ENCODE assay signal across 18 mouse cellular contexts in the genomic region with DNA sequence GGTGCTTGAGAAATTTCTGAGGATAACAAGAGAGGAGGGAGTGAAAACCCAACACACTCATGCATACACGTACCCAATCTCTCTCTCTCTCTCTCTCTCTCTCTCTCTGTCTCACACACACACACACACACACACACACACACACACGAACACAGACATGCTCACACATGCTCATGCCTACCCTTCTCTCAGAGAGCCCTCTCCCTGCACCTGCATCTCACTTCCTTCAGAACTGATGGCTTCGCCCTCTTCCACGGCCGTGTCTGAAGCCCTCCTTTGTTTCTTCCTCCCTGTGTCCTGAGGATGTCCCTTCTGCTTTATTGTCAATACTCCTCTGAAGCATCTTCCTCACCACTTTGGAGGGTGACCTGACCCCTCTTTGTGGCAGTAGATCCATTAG. TPM values are rescaled to one million over a fixed set of nuclear protein-coding genes. Genes with fewer than 3 reads are reported as not detected.
DNase-seq lines count a peak whose midpoint lies in the region; ATAC-seq and TF ChIP-seq lines count a peak whose summit lies in the region.
"Had no signal": no experiment of that assay in that cellular context is flagged by ENCODE, and none has a peak within 500 bp of the region (broad histone marks: within the 10 kb centered on the region; RNA-seq: fewer than 3 reads in every experiment).

No protein-coding gene starts in this region.

- H3K36me3 ChIP-seq in embryonic facial prominence, embryonic 12.5 days, result no peaks in the 10 kb centered on the region
- no peaks in the 10 kb centered on the region for H3K36me3 ChIP-seq in forebrain, embryonic 14.5 days (ENCODE audit: control insufficient read depth, insufficient read depth, low read length)
- no peaks in the 10 kb centered on the region for H3K36me3 ChIP-seq in hindbrain, postnatal 0 days (ENCODE audit: insufficient read depth, low read length)
- H3K36me3 ChIP-seq in midbrain, postnatal 0 days (ENCODE audit: insufficient read depth, low read length), result no peaks in the 10 kb centered on the region
- no peaks in the 10 kb centered on the region for H3K36me3 ChIP-seq in intestine, postnatal 0 days (ENCODE audit: control insufficient read depth, insufficient read depth)

- H3K9me3 ChIP-seq in embryonic facial prominence, embryonic 12.5 days, result no peaks in the 10 kb centered on the region
- no peaks in the 10 kb centered on the region for H3K9me3 ChIP-seq in forebrain, embryonic 14.5 days (replicated peaks; ENCODE audit: control insufficient read depth, low read length)
- H3K9me3 ChIP-seq in hindbrain, postnatal 0 days (ENCODE audit: low read length), result no peaks in the 10 kb centered on the region
- H3K9me3 ChIP-seq in midbrain, postnatal 0 days (ENCODE audit: low read length), result no peaks in the 10 kb centered on the region
- H3K9me3 ChIP-seq in intestine, postnatal 0 days (ENCODE audit: control insufficient read depth), result no peaks in the 10 kb centered on the region
- H3K9me3 ChIP-seq: megakaryocyte, embryonic 14.5 days had no signal

- no peak overlapping the region for H3K4me3 ChIP-seq in embryonic facial prominence, embryonic 12.5 days
- H3K4me3 ChIP-seq in forebrain, embryonic 14.5 days (ENCODE audit: low read depth, low read length), result no peak overlapping the region
- H3K4me3 ChIP-seq in hindbrain, postnatal 0 days (ENCODE audit: low read length), result no peak overlapping the region
- no peak overlapping the region for H3K4me3 ChIP-seq in midbrain, postnatal 0 days (ENCODE audit: low read depth, low read length)
- no peak overlapping the region for H3K4me3 ChIP-seq in intestine, postnatal 0 days (ENCODE audit: low read depth, low read length)
- H3K4me3 ChIP-seq: megakaryocyte, embryonic 14.5 days had no signal

- no peak for ATAC-seq in embryonic facial prominence, embryonic 12.5 days (ENCODE audit: insufficient number of reproducible peaks, insufficient read depth, low FRiP score, low TSS enrichment)
- ATAC-seq in forebrain, embryonic 14.5 days, result peak; percentile 24
- peak; percentile 28; the same call in 1 of the 2 replicates for ATAC-seq in hindbrain, postnatal 0 days
- ATAC-seq in midbrain, postnatal 0 days (ENCODE audit: low FRiP score), result peak; percentile 15; the same call in 1 of the 2 replicates
- ATAC-seq in intestine, postnatal 0 days, result no peak

- H3K9ac ChIP-seq in embryonic facial prominence, embryonic 12.5 days, result no peak overlapping the region
- H3K9ac ChIP-seq in forebrain, embryonic 14.5 days (ENCODE audit: low read length), result peak overlapping the region; percentile 29; the same call in 1 of the 2 replicates
- H3K9ac ChIP-seq in hindbrain, postnatal 0 days (replicated peaks; ENCODE audit: low read length), result no peak overlapping the region
- 0 out of 2 replicates have a peak overlapping the region, but pooled peaks have one; percentile 20 for H3K9ac ChIP-seq in midbrain, postnatal 0 days (replicated peaks; ENCODE audit: low read length, poor library complexity, severe bottlenecking)
- no peak overlapping the region for H3K9ac ChIP-seq in intestine, postnatal 0 days (ENCODE audit: low read depth, low read length)

- no peak for TF ChIP-seq CTCF in hindbrain, postnatal 0 days (IDR thresholded peaks at IDR 0.05; ENCODE audit: low read depth)
- TF ChIP-seq CTCF in midbrain, postnatal 0 days (IDR thresholded peaks at IDR 0.05), result no peak
- no peak for TF ChIP-seq CTCF in intestine, postnatal 0 days (IDR thresholded peaks at IDR 0.05; ENCODE audit: low read depth)

- 39% methylated on average over 5 of the region's 5 CpGs for WGBS in embryonic facial prominence, embryonic 12.5 days
- 19% methylated on average over 5 of the region's 5 CpGs for WGBS in forebrain, embryonic 14.5 days
- WGBS in hindbrain, postnatal 0 days, result 15% methylated on average over 5 of the region's 5 CpGs
- 23% methylated on average over 5 of the region's 5 CpGs for WGBS in midbrain, postnatal 0 days
- 54% methylated on average over 5 of the region's 5 CpGs for WGBS in intestine, postnatal 0 days

- H3K27ac ChIP-seq in embryonic facial prominence, embryonic 12.5 days, result peak overlapping the region; percentile 54; the same call in 1 of the 2 replicates
- peak overlapping the region; percentile 83 for H3K27ac ChIP-seq in forebrain, embryonic 14.5 days (ENCODE audit: low read depth, low read length)
- H3K27ac ChIP-seq in hindbrain, postnatal 0 days, result peak overlapping the region; percentile 64
- peak overlapping the region; percentile 73 for H3K27ac ChIP-seq in midbrain, postnatal 0 days (ENCODE audit: low read depth, low read length)
- no peak overlapping the region for H3K27ac ChIP-seq in intestine, postnatal 0 days (ENCODE audit: low read depth, low read length)

- peaks cover 26% of the 10 kb centered on the region for H3K4me1 ChIP-seq in embryonic facial prominence, embryonic 12.5 days
- peaks cover 26% of the 10 kb centered on the region for H3K4me1 ChIP-seq in forebrain, embryonic 14.5 days (ENCODE audit: control insufficient read depth, insufficient read depth, low read length)
- H3K4me1 ChIP-seq in hindbrain, postnatal 0 days (ENCODE audit: insufficient read depth, low read length), result peaks cover 18% of the 10 kb centered on the region
- H3K4me1 ChIP-seq in midbrain, postnatal 0 days (ENCODE audit: insufficient read depth, low read length), result peaks cover 16% of the 10 kb centered on the region
- H3K4me1 ChIP-seq in intestine, postnatal 0 days (replicated peaks; ENCODE audit: control insufficient read depth, insufficient read depth, low read length), result no peaks in the 10 kb centered on the region
- H3K4me1 ChIP-seq: megakaryocyte, embryonic 14.5 days had no signal

- H3K27me3 ChIP-seq in embryonic facial prominence, embryonic 12.5 days, result no peaks in the 10 kb centered on the region
- no peaks in the 10 kb centered on the region for H3K27me3 ChIP-seq in forebrain, embryonic 14.5 days (replicated peaks; ENCODE audit: control insufficient read depth, insufficient read depth, low read length)
- H3K27me3 ChIP-seq in hindbrain, postnatal 0 days (ENCODE audit: insufficient read depth, low read length), result no peaks in the 10 kb centered on the region
- no peaks in the 10 kb centered on the region for H3K27me3 ChIP-seq in midbrain, postnatal 0 days (ENCODE audit: insufficient read depth, low read length)
- no peaks in the 10 kb centered on the region for H3K27me3 ChIP-seq in intestine, postnatal 0 days (replicated peaks; ENCODE audit: control insufficient read depth, insufficient read depth, low read length)

- H3K4me2 ChIP-seq in embryonic facial prominence, embryonic 12.5 days (replicated peaks), result no peak overlapping the region
- no peak overlapping the region for H3K4me2 ChIP-seq in forebrain, embryonic 14.5 days (ENCODE audit: low read length)
- H3K4me2 ChIP-seq in hindbrain, postnatal 0 days (ENCODE audit: low read depth, low read length), result no peak overlapping the region
- H3K4me2 ChIP-seq in midbrain, postnatal 0 days (ENCODE audit: low read depth, low read length, poor library complexity, severe bottlenecking), result peak overlapping the region; percentile 26
- H3K4me2 ChIP-seq in intestine, postnatal 0 days (replicated peaks; ENCODE audit: low read depth), result no peak overlapping the region
- H3K4me2 ChIP-seq: heart, embryonic 11.5 days had no signal

- DNase-seq in forebrain, embryonic 14.5 days (ENCODE audit: low spot score), result no peak
- no peak for DNase-seq in hindbrain, postnatal 0 days (ENCODE audit: low spot score)
- no peak for DNase-seq in midbrain, postnatal 0 days (ENCODE audit: low spot score)
- DNase-seq in thymus, postnatal 10 days (ENCODE audit: low spot score in 2 of 2), result no peak
- DNase-seq in natural killer cell, adult 2 months (ENCODE audit: low spot score in 2 of 2), result no peak
- DNase-seq: lung, adult 2 months; right cerebral cortex, postnatal 25 days; thymus, postnatal 36 days had no signal

RNA-seq across cellular contexts. Expression of a gene that starts 56.4 kb away (rescaled TPM):
- not detected in 2 replicates for polyA plus RNA-seq in embryonic facial prominence, embryonic 12.5 days (2016; fragmentation: Nextera tagmentation; extraction: Ambion mirVana)
- polyA plus RNA-seq in forebrain, embryonic 14.5 days (2014; fragmentation: Nextera tagmentation; extraction: Ambion mirVana), result 0.09 and 0.11 TPM in 2 replicates
- 0.10 TPM in 1 of 2 replicates, not detected in the other for total RNA-seq in hindbrain, postnatal 0 days (2014; rRNA removed)
- 0.13 TPM in 1 of 2 replicates, not detected in the other for polyA plus RNA-seq in hindbrain, postnatal 0 days (2015; fragmentation: Nextera tagmentation; extraction: Ambion mirVana)
- 0.38 TPM in 1 of 2 replicates, not detected in the other for total RNA-seq in midbrain, postnatal 0 days (2014; rRNA removed)
- polyA plus RNA-seq in midbrain, postnatal 0 days (2015; fragmentation: Nextera tagmentation; extraction: Ambion mirVana), result 0.07 TPM in 1 of 2 replicates, not detected in the other
- polyA plus RNA-seq in intestine, postnatal 0 days (2015; fragmentation: Nextera tagmentation; extraction: Ambion mirVana), result not detected in 2 replicates
- total RNA-seq: adrenal gland, adult 8-10 months; gastrocnemius, adult 18-20 months; heart, postnatal 4 days; layer of hippocampus, postnatal 10 days had no signal
- polyA plus RNA-seq: kidney, embryonic 14.5 days; limb, embryonic 14.5 days; lung, adult 2 months had no signal

Comparison
In these comparisons a context has a peak if more than half of its experiments do, and no peak if none do; other contexts are left out.
1. ATAC-seq: peak in forebrain, embryonic 14.5 days (single experiment), hindbrain, postnatal 0 days (single experiment) and midbrain, postnatal 0 days (single experiment); none in embryonic facial prominence, embryonic 12.5 days (single experiment) and intestine, postnatal 0 days (single experiment).
2. H3K9ac ChIP-seq: peak in forebrain, embryonic 14.5 days (single experiment) and midbrain, postnatal 0 days (single experiment); none in embryonic facial prominence, embryonic 12.5 days (single experiment), hindbrain, postnatal 0 days (single experiment) and intestine, postnatal 0 days (single experiment).